Comparison of ENCODE assay signal across 27 mouse cellular contexts in the genomic region with DNA sequence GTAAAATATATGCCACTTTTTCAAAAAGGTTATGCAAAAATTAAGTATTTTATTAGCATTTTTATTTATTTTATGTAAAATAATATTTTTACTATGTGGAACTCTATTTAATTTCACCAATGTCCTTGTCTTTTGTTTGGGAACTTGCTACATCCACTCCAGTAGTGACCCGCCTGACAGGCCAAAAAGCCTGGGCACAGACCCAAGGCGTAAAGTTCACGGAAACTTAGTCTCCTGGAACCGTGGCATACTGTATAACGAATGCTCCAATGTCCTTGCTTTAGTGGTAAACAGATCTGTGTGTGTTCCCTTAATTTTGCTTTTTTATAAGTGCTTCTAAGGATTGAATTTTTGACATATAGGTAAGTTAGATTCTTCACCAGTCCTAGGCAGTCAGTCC.
A peak's percentile ranks its signal among the peaks of the same experiment; 100 is the strongest.
DNase-seq lines count a peak whose midpoint lies in the region; ATAC-seq lines count a peak whose summit lies in the region.
"Had no signal": no experiment of that assay in that cellular context is flagged by ENCODE, and none has a peak within 500 bp of the region (broad histone marks: within the 10 kb centered on the region; RNA-seq: fewer than 3 reads in every experiment).

No protein-coding gene starts in this region.

- WGBS in forebrain, embryonic 12.5 days: 95% methylated on average over 5 of the region's 5 CpGs

- no peak overlapping the region for H3K4me3 ChIP-seq in forebrain, embryonic 12.5 days (replicated peaks)
- H3K4me3 ChIP-seq: heart, embryonic 13.5 days; hindbrain, embryonic 15.5 days; limb, embryonic 10.5 days; limb, embryonic 15.5 days; liver, embryonic 15.5 days; midbrain, embryonic 10.5 days; midbrain, embryonic 15.5 days; neural tube, embryonic 15.5 days had no signal

- peak; percentile 4 for DNase-seq in gastrocnemius, postnatal 14 days
- DNase-seq in gastrocnemius, postnatal 25 days: no peak
- peak; percentile 2 for DNase-seq in adipocyte (ENCODE audit: low spot score)
- DNase-seq in adrenal gland, postnatal 25 days: peak; percentile 39
- peak; percentile 68 for DNase-seq in kidney, postnatal 14 days
- no peak for DNase-seq in lung, postnatal 25 days (ENCODE audit: low spot score)
- DNase-seq in testis, postnatal 14 days (ENCODE audit: low spot score): no peak
- DNase-seq: cerebellum, adult 8-10 months; cerebellum, postnatal 36 days; heart, postnatal 10 days; lung, embryonic 14.5 days; lung, postnatal 14 days; right cerebral cortex, postnatal 25 days; thymus, adult 18-20 months; thymus, postnatal 25 days had no signal

- intact Hi-C loops in gastrocnemius, postnatal 14 days (cut with DNase I; ENCODE audit: low total_unique reads): no loop called here

- no peaks in the 10 kb centered on the region for H3K9me3 ChIP-seq in forebrain, embryonic 12.5 days
- H3K9me3 ChIP-seq: heart, embryonic 13.5 days; hindbrain, embryonic 15.5 days; limb, embryonic 10.5 days; limb, embryonic 15.5 days; liver, embryonic 15.5 days; midbrain, embryonic 10.5 days; midbrain, embryonic 15.5 days; neural tube, embryonic 15.5 days had no signal

- no peak overlapping the region for H3K9ac ChIP-seq in forebrain, embryonic 12.5 days
- H3K9ac ChIP-seq: heart, embryonic 13.5 days; hindbrain, embryonic 15.5 days; limb, embryonic 15.5 days; liver, embryonic 15.5 days; lung, embryonic 14.5 days; midbrain, embryonic 15.5 days; neural tube, embryonic 15.5 days had no signal

- H3K27ac ChIP-seq in forebrain, embryonic 12.5 days: no peak overlapping the region
- H3K27ac ChIP-seq: heart, embryonic 13.5 days; hindbrain, embryonic 15.5 days; kidney, postnatal 0 days; limb, embryonic 10.5 days; limb, embryonic 15.5 days; liver, embryonic 15.5 days; midbrain, embryonic 10.5 days; midbrain, embryonic 15.5 days; neural tube, embryonic 15.5 days had no signal

- no peak overlapping the region for H3K4me2 ChIP-seq in forebrain, embryonic 12.5 days
- H3K4me2 ChIP-seq: heart, embryonic 13.5 days; hindbrain, embryonic 15.5 days; limb, embryonic 15.5 days; liver, embryonic 15.5 days; lung, embryonic 14.5 days; midbrain, embryonic 15.5 days; neural tube, embryonic 15.5 days had no signal

- no peaks in the 10 kb centered on the region for H3K4me1 ChIP-seq in forebrain, embryonic 12.5 days
- H3K4me1 ChIP-seq: heart, embryonic 13.5 days; hindbrain, embryonic 15.5 days; limb, embryonic 10.5 days; limb, embryonic 15.5 days; liver, embryonic 15.5 days; midbrain, embryonic 10.5 days; midbrain, embryonic 15.5 days; neural tube, embryonic 15.5 days had no signal

- no peaks in the 10 kb centered on the region for H3K36me3 ChIP-seq in forebrain, embryonic 12.5 days (replicated peaks)
- H3K36me3 ChIP-seq: heart, embryonic 13.5 days; hindbrain, embryonic 15.5 days; limb, embryonic 10.5 days; limb, embryonic 15.5 days; liver, embryonic 15.5 days; midbrain, embryonic 10.5 days; midbrain, embryonic 15.5 days; neural tube, embryonic 15.5 days had no signal

- H3K27me3 ChIP-seq in forebrain, embryonic 12.5 days: no peaks in the 10 kb centered on the region
- H3K27me3 ChIP-seq: heart, embryonic 13.5 days; hindbrain, embryonic 15.5 days; limb, embryonic 15.5 days; liver, embryonic 15.5 days; midbrain, embryonic 15.5 days; neural tube, embryonic 15.5 days had no signal

- no peak for ATAC-seq in forebrain, embryonic 12.5 days (ENCODE audit: low FRiP score)
- ATAC-seq: forebrain, embryonic 14.5 days; inflammation-experienced regulatory T-cells, adult 6 months; midbrain, embryonic 15.5 days had no signal

Comparison
In these comparisons a context has a peak if more than half of its experiments do, and no peak if none do; other contexts are left out.
1. DNase-seq: peak in gastrocnemius, postnatal 14 days (single experiment), adipocyte (single experiment), adrenal gland, postnatal 25 days (single experiment) and kidney, postnatal 14 days (single experiment); none in gastrocnemius, postnatal 25 days (single experiment), lung, postnatal 25 days (single experiment) and testis, postnatal 14 days (single experiment).